Mouse (Mus musculus): ENCODE data around the gene Nrn1.

GRCm38 (mm10) chr13:36727779-36728470, 7.0 kb downstream of the Nrn1 start:
- TF ChIP-seq POLR2A (IDR thresholded peaks at IDR 0.05; ENCODE audit: borderline replicate concordance, insufficient read depth, low read length) = no peak
- no peak for TF ChIP-seq CTCF (IDR thresholded peaks at IDR 0.05; ENCODE audit: borderline replicate concordance, insufficient read depth, low read depth, low read length)
